Mouse (Mus musculus) G1E (cell line): ENCODE measurements around the gene Med27.

Experiments used
- CTCF ChIP-seq: IDR thresholded peaks from 2 replicates; pipeline ENCODE4 v1.5.1; 2012; ENCODE audit warnings: low read depth, low read length, inconsistent platforms, mixed read lengths
- GATA1 ChIP-seq: IDR thresholded peaks from 2 replicates; pipeline ENCODE4 v1.6.1; 2012; ENCODE audit warnings: borderline replicate concordance, low read length, inconsistent platforms, mixed read lengths
- POLR2AphosphoS5 ChIP-seq: IDR thresholded peaks from 2 replicates; pipeline ENCODE4 v1.6.1; 2012; ENCODE audit warnings: low read depth, low read length, inconsistent platforms; ENCODE audit not compliant: insufficient replicate concordance

DNA sequence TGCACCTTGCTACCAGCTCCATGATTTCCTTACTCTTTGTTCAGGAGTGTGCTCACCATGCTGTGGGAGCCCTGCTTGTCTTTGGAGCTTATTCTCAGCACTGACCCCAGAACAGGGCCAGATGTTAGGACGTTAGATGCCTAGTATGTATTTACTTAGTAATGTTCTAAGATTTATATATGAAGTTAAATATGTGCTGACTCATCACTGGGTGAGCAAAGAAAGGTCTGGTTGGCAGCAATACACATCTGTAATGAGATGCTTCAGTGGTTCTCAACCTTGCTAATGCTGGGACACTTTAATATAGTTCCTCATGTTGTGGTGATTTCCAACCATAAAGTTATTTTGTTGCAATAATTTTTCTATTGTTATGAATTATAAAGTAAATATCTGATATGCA, 45.4 kb downstream of the Med27 start:
- TF ChIP-seq GATA1 (no peak), CTCF (no peak), POLR2AphosphoS5 (no peak)
